Mouse (Mus musculus): ENCODE results near the gene Elmod1.

The Elmod1 gene

GRCm38 (mm10) chr9:53906798-53907197 lies 68.3 kb downstream of the Elmod1 start:
- in situ Hi-C loops (cut with MboI): no loop called here

- in situ Hi-C loops (cut with MboI): no loop called here
Observed at GRCm38 (mm10) chr9:53905418-53905817, 69.7 kb downstream of the Elmod1 start.

DNA sequence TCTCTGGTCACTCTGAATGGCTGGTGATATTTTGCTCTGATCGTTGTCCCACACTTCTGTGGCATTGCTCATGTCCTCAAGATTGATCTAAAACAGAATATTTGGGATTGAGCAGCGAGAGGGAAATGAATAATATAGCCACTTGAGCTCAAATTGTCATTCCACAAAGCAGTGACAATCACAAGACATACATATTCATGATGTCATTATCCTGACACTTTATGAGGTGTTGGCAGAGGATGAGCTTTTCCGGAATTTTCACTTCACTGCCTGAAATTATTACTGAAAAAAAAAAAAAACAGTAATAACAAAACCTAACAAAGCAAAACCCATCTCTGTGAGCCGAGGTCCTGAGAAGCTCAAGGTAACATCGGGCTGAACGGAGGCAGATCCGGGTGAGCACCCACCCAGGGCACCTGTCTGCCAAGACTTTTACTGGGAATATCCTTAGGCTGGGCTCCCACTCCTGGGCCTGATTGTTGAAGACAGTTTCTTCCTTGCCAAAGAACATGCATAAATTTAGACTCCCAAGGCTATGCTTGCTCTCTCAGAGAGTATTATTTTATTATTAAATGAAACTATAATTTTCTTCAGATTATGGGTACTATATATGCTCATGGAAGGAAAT lies 71.8 kb downstream of the Elmod1 start:
- in situ Hi-C loops (cut with MboI): no loop called here

- in situ Hi-C loops (cut with MboI): no loop called here
Observed at GRCm38 (mm10) chr9:53899836-53900235, 75.3 kb downstream of the Elmod1 start.

- in situ Hi-C loops (cut with MboI): no loop called here
Observed at GRCm38 (mm10) chr9:53895827-53896226, 79.3 kb downstream of the Elmod1 start.

DNA sequence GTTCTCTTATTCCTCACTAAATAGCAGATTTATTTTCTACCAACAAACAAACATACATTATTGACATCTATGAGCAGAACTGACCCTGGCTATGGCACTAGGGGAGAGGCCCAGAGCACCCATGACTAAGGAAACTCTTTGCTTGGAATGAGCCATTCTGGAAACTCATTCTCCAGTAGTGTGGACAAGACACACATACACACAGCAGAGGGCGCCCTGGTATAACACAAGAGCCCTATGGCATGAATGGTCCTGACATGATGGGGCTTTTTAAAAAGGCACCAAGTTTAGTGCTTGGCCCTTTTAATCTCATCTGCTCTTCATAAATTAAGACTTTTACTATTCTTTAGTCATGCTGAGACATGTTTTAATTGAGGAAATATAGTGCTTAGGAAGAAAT lies 85.0 kb downstream of the Elmod1 start:
- in situ Hi-C loops (cut with MboI): no loop called here

- in situ Hi-C loops (cut with MboI): no loop called here
Observed at GRCm38 (mm10) chr9:53883588-53884280, 91.4 kb downstream of the Elmod1 start.

DNA sequence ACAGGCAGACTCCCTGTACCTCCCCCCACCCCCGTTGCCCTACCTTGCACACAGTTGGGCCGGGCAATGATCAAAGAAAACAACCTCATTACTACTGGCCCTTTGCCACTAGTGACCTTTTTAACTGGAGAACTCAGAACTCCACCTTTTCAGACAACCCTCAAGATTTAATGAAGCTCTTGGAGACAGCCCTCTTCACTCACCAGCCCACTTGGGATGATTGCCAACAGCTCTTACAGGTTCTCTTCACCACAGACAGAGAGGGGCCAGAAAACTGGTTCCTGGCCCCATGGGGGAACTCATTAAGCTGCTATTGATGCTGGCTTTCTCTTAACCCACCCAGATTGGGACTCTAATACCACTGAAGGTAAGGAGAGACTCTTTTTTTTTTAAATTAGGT lies 97.7 kb downstream of the Elmod1 start:
- in situ Hi-C loops (cut with MboI): no loop called here

DNA sequence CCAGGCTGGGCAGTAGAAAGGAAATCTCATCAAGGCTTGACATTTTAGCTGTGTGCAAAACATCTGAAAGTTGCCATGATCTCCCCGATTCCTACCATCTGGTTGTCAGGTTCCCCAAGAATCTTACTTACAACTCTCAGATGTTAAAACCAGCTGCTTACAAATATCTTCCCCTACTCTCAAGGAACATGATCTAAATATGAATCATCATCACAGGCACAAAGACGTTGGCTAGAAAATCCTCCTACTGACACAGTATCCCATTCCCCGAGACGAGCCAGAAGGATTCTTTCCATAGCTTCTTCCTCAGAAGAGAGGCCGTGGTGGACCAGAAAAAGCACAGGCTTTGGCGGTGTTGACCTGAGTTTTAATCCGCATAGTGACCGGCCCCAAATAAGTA lies 101.9 kb downstream of the Elmod1 start:
- in situ Hi-C loops (cut with MboI): no loop called here
